Mouse (Mus musculus) Muller cell, postnatal 12 days (primary cell): ENCODE data around the gene Ddb1.
A peak's percentile ranks its signal among the peaks of the same experiment; 100 is the strongest.

Experiments used
- DNase-seq: peaks from one replicate; pipeline ENCODE4 v3.0.0-alpha.2; 2015; ENCODE audit errors: inconsistent ontology term

Gene Ddb1

DNA sequence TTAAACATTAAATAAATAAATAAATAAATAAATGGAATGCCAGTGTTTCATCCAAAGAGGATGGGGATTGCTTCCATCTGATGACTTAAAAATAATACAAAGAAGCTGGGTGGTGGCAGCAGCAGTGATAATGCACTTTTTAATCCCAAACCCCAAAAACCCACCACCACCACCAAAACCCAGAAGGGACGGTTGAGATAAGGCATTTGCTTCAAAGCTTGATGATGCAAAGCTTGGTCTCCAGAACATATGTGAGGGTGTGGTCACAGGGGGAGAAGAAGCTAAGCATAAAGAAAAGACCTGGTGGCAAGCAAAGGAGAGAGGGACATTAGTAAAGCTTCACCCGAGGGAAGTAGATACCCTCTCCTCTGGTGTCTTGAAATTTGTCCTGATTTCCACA lies 56.8 kb downstream of the Ddb1 start:
- no peak for DNase-seq

DNA sequence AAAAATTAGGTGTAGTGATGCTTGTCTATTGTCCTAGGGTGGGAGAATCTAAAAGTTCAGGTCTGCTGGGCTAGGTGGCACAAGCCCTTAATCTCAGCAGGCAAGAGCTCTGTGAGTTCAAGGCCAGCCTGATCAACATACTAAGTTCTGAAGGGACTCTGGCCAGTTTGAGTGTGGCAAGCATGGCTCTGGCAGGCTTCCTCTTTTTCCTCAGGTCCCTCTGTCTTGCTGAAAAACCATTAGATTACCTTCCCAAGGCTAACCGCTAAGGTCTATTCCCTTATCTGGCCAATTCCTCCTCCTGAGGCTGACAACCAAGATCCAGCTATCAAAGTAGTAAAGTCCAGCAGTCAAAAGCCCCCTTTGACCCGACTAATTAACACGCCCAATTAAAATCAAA lies 57.5 kb downstream of the Ddb1 start:
- no peak for DNase-seq

DNA sequence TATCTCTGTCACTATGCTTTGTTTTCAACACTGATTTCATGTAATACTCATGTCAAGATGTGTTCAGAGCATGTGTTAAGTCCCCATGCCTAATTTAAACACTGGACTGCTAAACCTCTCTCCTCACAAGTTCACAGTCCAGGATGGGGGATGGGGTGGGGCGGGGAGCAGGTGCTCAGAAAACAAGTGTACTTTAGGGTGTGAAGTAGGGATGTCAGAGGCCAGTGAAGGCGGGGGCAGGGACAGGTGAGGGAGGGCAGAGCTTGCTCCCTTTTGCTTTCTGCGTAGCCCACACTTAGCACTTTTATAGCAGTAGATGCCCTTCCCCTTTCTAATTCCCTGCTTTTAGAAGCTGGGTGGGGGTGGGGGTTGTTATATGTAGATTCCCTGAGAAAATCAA lies 60.0 kb downstream of the Ddb1 start:
- no peak for DNase-seq

DNA sequence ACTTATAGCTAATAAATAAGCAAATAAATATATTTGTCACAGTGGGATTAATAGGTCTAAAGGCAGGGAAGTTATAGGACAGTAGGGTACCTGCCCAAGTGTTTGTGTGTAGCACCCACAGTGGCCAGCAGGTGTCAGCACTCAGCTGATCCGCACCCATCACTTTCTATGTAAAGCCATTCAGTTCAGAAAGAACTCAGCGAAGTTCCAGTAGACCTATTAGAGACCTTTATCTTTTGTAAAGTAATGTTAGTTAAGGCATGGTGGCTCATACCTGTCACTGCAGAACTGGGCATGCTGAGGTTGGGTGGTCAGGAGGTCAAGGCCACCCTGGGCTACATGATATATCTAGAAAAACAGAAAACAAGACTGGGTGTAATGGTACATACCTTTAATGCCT lies 60.4 kb downstream of the Ddb1 start:
- peak; percentile 38 for DNase-seq

DNA sequence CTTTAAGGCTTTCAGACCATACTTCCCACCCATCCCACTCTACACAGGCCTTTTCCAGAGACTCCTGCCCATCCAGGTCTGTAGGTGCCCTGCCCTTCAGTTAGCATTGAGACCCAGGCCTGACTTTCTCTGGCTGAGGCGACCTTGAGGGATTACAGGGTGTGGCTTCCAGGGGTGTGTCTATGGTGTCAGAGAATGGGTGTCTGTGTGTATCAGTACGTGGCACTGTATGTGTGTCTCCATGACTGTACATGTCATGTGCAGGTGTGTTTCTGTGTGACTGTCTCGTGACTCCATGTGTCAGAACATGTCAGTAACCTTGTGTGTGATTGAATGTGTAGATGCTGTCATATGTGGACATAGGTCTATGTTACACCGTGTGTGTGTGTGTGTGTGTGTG lies 66.2 kb downstream of the Ddb1 start:
- DNase-seq = no peak

DNA sequence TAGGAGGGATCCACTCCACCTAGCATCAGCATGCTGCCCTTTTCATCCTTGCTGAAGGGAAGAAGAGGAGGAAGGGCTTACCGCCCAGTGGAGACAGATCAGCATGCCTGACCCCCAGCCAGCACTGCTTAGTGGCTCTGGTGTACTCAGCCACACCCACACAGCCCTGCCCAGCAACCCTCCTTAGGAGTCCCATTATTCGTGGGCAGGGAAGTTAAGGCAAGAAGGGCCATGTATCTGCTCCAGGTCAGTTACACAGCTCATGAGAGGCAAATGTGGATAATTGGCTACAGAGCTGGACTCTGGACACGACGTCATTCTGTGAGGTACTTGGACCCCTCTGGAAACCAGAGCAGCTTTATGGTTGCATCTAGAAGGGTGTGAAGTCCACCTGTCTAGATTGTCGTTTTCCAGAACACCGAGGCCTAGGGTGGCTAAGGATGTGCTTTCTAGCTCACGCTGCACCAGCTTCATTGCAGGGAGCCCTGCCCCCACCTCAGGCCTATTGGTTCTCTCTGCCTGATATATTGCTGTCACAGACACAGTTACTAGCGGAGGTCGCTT lies 66.8 kb downstream of the Ddb1 start:
- DNase-seq = no peak

DNA sequence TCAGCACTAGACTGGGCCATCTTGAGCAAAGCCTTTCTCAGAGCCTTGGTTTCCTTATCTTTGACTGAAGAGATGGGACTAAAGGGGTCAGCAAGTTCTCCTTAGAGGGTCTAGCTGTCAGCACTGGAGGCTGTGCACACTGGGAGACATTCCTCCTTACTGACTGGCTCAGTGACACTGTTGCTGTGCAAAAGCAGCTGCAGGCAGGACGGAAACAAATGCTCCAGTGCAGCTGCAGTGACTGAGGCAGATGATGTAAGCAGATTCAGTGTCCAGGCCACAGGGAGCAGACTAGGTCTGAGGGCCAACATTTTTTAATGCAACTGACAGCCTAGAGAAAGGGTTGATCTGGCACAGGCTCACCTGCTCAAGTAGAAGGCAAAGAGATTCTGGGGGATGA lies 68.1 kb downstream of the Ddb1 start:
- DNase-seq = no peak

DNA sequence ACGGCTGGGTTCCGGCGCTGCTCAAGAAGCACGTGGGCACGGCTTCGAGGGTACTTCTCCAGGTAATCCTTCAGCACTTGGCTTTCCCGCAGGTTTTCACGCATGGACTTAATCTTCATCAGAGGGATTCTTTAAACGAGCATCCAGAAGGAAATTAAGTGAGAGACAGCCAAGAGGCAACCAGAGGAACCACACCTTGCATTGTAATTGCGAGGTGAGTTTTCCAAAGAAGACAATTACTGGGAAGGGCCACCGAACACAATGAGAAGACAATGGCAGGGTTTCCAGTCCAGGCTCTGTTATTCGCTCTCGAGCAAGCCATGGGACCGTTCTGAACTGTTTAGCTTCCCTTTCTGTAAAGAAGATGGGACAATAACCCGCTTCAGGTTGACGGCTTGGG lies 71.5 kb downstream of the Ddb1 start:
- no peak for DNase-seq

DNA sequence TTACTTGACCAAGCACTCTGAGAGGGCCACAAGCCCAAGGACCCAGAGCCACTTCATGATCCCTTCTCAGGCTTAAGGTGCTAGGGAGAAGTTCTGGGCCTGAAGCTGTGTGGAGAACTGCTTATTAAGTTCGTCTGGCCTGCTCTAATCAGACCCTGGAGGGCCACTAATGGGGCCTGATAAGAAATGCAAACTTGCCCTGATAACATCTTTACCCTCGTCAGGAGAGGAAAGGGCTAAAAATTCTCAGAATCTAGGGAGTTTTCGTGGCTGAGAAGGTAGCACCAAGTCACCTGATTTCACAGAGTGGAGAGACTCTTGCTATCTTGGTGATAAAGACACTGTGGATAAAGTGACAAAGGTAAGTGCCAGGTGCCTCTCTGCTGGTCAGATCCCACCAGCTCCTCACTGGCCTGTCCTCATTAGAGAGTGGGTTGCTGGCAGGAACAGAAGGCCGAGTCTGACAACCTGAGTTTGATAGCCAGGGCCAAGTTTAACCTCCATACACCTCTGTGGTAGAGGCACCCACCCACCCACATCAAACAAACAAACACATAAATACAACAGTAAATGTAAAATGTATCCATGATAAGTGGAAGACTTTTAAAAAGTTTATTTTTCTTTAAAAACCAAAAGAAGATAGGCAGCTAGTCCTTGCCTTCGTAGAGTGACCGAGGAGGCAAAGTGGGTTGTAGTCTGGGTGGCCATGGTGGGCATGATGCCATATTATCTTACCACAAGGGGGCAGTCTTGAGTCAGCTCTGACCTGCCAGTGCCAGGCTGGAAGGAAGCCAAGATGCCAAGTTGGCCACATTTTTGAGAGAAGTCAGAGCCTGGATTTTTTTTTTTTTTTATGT lies 73.0 kb downstream of the Ddb1 start, which contains the start of gene Pga5:
TSS of gene Pga5 (minus strand) at position 157 of the 857 bp plus-strand sequence.
- peak; percentile 79 for DNase-seq

DNA sequence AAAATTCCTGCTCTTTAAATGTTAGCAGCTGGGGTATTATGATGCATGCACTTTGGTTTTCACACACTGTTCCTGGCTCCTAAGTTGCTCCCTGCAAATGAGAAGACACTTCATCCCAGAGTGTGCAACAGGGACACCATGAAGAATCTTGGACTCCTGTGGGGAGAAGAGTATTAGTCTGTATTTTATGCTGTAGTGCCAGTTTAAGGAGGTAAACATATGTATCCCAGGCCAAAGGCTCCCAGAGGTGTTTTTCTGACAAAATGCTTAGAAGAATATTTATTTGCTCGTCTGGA lies 73.6 kb downstream of the Ddb1 start:
- DNase-seq = no peak
